Mouse (Mus musculus) midbrain, embryonic 11.5 days (tissue): ENCODE data around the gene Znrd1. TPM values are rescaled to one million over a fixed set of nuclear protein-coding genes. Genes with fewer than 3 reads are reported as not detected.
A peak's percentile ranks its signal among the peaks of the same experiment; 100 is the strongest.

ENCODE experiments used
- ATAC-seq: fragments of 200-750 bp; cut with Nextera tagmentation; 2 replicates; pipeline ENCODE4 v1.8.0; 2017; ENCODE audit warnings: moderate TSS enrichment, moderate library complexity; ENCODE audit not compliant: low FRiP score
- DNase-seq: peaks from one replicate; pipeline ENCODE4 v3.0.0; 2015; ENCODE audit warnings: low spot score; ENCODE audit errors: missing footprints
- H3K27ac ChIP-seq: fragments of 300-500 bp; sonication (generic); 2 replicates; pipeline ENCODE4 v1.5.1; 2014; ENCODE audit warnings: low read depth, low read length
- H3K27me3 ChIP-seq: fragments of 300-500 bp; sonication (generic); 2 replicates; pipeline ENCODE4 v1.6.1; 2014; ENCODE audit warnings: mild to moderate bottlenecking, low read length, moderate library complexity, mixed read lengths; ENCODE audit not compliant: control insufficient read depth, insufficient read depth
- H3K36me3 ChIP-seq: fragments of 300-500 bp; sonication (generic); 2 replicates; pipeline ENCODE4 v1.6.1; 2014; ENCODE audit warnings: mild to moderate bottlenecking, low read length, moderate library complexity, mixed read lengths; ENCODE audit not compliant: control insufficient read depth, insufficient read depth
- H3K4me1 ChIP-seq: fragments of 300-500 bp; sonication (generic); 2 replicates; pipeline ENCODE4 v1.6.1; 2014; ENCODE audit warnings: low read length; ENCODE audit not compliant: control insufficient read depth, insufficient read depth
- H3K4me2 ChIP-seq: fragments of 300-500 bp; sonication (generic); 2 replicates; pipeline ENCODE4 v1.6.1; 2014; ENCODE audit warnings: mild to moderate bottlenecking, moderate library complexity
- H3K4me3 ChIP-seq: fragments of 300-500 bp; sonication (generic); 2 replicates; pipeline ENCODE4 v1.5.1; 2014; ENCODE audit warnings: low read depth, low read length
- H3K9ac ChIP-seq: fragments of 300-500 bp; sonication (generic); 2 replicates; pipeline ENCODE4 v1.6.1; 2014; ENCODE audit warnings: low read length
- H3K9me3 ChIP-seq: fragments of 300-500 bp; sonication (generic); 2 replicates; pipeline ENCODE4 v1.6.1; 2016; ENCODE audit warnings: low read length; ENCODE audit not compliant: control insufficient read depth
- WGBS: fragments of 180-500 bp; shearing (Covaris S2); extraction: QIAGEN DNeasy Blood & Tissue Kit; methylation state at CpG from one replicate; pipeline ENCODE4 v1.1.7; 2014; 5-methylcytosine and 5-hydroxymethylcytosine counted together
- polyA plus RNA-seq: library from polyadenylated mRNA; unstranded; fragments of >200 nt; fragmentation: Nextera tagmentation; extraction: Ambion mirVana; gene quantifications from 2 replicates; pipeline ENCODE4 v1.2.1, GENCODE M21; 2014

Gene Znrd1
- polyA plus RNA-seq: 83.5 and 86.7 TPM in 2 replicates

DNA sequence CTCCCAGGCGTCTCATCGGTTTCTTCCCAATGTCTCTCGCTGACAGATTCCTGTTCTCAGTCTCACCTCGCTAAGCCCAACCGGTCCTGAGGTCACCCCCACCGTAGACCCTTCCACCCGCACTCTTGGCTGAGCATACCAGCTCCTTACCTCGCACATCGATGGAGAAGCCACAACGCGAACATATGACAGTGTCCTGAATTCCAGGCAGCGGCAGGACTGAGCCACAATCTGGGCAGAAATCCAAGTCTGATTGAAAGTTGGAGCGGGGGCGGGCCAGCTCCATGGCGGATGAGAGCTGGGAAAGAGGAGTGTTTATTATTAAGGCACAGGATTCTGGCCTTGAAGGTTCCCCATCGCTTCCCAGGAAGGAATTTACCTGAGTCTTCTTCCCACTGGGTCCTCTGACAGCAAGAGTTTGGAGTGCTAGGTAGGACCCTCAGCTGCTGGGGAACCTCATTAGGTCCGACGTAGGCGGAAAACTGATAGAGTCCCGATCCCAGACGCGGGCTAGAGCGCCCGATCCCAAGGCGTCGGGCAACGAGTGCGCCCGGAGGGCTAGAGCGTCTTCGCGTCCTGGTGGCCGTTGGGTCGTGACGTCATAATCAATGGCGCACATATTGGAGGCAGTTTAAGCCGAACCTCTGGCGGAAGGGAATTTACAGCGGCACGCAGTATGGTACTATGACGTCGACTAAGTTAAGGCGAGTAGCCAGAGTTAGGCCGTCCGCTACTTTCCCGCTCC is at the start of gene Znrd1, which contains the start of gene Znrd1as:
Gene Znrd1, minus strand, starts transcription at position 561 of the 745 bp plus-strand sequence.
Gene Znrd1as, plus strand, starts transcription at position 594 of the 745 bp plus-strand sequence.
- peaks cover 10% of the 10 kb centered on the region for H3K4me1 ChIP-seq
- whole genome bisulfite sequencing: under 1% methylated on average over 46 of the region's 46 CpGs
- DNase-seq (peak; percentile 100), ATAC-seq (peak; percentile 98)
- H3K9ac ChIP-seq: peak within 1 kb of the TSS; percentile 84
- H3K9me3 ChIP-seq: no peaks in the 10 kb centered on the region
- peak within 1 kb of the TSS; percentile 69 for H3K4me3 ChIP-seq
- H3K36me3 ChIP-seq: no peaks in the 10 kb centered on the region
- peak within 1 kb of the TSS; percentile 75 for H3K4me2 ChIP-seq
- no peak within 1 kb of the TSS for H3K27ac ChIP-seq
- H3K27me3 ChIP-seq: no peaks in the 10 kb centered on the region

DNA sequence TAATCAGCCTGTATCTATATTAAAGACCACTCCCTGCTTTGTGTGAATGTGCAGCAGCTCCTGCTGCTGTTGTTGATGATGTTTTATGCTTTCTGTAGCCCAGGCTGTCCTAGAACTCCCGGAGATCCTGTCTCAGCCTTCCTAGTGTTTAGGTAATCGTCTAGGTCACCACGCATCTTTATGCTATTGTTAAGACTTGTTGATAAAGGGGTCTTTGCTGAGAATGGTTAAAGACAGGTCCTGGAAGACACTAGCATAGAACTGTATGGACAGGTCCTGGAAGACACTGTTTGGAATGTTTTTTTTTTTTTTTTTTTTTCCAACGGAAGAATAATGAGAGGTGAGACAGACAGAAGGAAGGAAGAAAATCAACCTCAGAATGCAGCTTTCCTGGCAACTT is 45.0 kb upstream of the Znrd1 start:
- no peaks in the 10 kb centered on the region; the same call in 1 of the 2 replicates for H3K36me3 ChIP-seq
- no peaks in the 10 kb centered on the region for H3K9me3 ChIP-seq
- peak overlapping the region; percentile 95 for H3K9ac ChIP-seq
- no peak overlapping the region for H3K27ac ChIP-seq
- DNase-seq (no peak), ATAC-seq (no peak)
- H3K27me3 ChIP-seq: no peaks in the 10 kb centered on the region
- H3K4me3 ChIP-seq: peak overlapping the region; percentile 62
- peak overlapping the region; percentile 78 for H3K4me2 ChIP-seq
- WGBS: 45% methylated on average over 4 of the region's 4 CpGs
- peaks cover 3% of the 10 kb centered on the region; the same call in 1 of the 2 replicates for H3K4me1 ChIP-seq

DNA sequence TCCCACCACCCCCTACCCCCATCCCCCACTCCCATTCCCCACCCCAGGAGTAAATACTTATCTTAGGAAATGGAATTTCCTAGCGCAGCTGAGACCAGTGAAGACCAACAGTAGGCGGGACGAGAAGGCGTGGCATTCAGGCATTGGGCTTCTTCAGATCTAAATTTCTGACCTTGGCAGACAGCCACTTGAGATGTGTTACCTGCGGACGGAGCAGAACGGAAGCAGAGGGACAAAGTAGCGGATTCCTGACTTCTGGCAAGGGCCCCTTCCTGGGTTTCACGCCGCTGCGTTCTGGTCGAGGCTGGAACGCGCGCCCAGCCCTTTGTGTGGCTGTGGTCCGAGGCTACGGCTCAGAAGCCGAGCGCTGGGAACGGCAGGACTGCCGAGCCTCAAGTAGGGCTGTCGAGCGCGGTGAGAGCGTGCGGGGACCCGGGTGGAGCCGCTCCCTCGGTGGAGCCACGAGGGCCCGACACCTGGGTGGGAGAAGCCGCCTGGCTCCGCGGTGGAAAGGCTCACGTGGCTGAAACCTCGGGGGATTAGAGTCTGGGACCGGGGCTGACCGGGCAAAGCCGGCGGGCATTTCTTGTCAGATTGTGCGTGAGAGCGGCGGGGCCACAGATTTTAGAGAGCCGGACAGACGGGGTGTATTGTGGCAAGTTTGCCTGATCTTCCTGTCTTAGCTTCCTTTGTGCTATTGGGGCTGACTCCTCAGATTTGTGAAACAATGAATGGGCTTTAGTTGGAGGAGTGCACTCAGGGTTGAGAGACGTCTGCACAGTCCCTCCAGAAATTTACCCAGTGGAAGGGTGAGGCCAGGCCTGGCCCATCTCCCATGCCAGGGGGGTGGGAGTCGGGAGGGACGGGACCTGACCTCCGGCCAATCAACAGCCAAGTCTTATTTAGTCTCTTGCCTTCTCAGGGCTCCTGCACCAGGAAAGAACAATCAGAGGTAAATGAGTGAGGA is 44.3 kb upstream of the Znrd1 start:
- Histone ChIP-seq H3K4me1 (peaks cover 3% of the 10 kb centered on the region; the same call in 1 of the 2 replicates), H3K27me3 (no peaks in the 10 kb centered on the region), H3K36me3 (no peaks in the 10 kb centered on the region; the same call in 1 of the 2 replicates), H3K27ac (peak overlapping the region; percentile 80), H3K9me3 (no peaks in the 10 kb centered on the region), H3K4me2 (peak overlapping the region; percentile 78), H3K9ac (peak overlapping the region; percentile 95), H3K4me3 (peak overlapping the region; percentile 62)
- ATAC-seq: peak; percentile 87
- peak; percentile 98 for DNase-seq
- under 1% methylated on average over 49 of the region's 49 CpGs for WGBS

DNA sequence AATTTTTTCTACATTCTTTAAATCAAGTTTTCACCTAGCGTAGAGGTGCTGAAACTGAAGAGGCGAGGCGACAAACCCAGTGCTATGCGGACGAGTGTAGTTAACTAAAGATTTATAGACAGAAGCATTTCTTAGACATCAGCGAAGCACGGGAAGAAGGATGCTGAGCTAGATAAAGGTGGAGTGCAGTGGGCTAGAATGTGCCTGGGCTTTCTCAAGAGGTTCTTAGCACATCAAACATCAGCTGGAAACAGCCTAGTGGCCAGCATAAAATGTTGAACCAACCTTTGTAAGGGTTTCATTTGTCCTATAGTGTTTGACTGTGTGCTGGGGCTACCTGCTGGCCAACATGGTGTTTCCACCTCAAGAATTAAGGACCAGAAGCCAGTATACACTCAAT is 42.5 kb upstream of the Znrd1 start, which contains the start of gene Zfp57:
Gene Zfp57, plus strand, starts transcription at position 301 of the 400 bp plus-strand sequence.
- H3K4me1 ChIP-seq: peaks cover 3% of the 10 kb centered on the region; the same call in 1 of the 2 replicates
- H3K27ac ChIP-seq: no peak within 1 kb of the TSS
- no peak within 1 kb of the TSS for H3K4me3 ChIP-seq
- no peaks in the 10 kb centered on the region for H3K36me3 ChIP-seq
- no peaks in the 10 kb centered on the region for H3K27me3 ChIP-seq
- no peaks in the 10 kb centered on the region for H3K9me3 ChIP-seq
- WGBS: 95% methylated on average over 7 of the region's 7 CpGs
- no peak within 1 kb of the TSS for H3K9ac ChIP-seq
- ATAC-seq (no peak), DNase-seq (no peak)
- peak within 1 kb of the TSS; percentile 78 for H3K4me2 ChIP-seq

DNA sequence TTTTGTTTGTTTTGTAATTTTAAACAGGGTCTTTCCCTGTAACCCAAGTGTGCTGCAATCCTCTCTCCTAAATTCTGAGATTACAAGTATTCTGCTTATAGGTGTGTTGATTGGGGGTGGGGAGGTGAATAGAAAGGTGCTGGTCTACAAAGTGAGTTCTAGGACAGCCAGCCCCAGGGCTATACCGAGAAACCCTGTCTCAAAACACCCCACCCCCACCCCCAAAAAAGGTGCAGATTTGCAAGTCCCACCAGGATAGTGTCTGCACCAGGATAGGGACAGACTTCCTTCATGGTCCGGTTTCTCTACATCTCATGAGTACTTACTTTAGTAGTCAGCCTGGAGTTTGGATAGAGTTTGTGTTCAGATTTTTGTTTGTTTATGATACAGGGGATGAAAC is 40.1 kb upstream of the Znrd1 start:
- no peaks in the 10 kb centered on the region for H3K4me1 ChIP-seq
- H3K27me3 ChIP-seq: no peaks in the 10 kb centered on the region
- H3K9me3 ChIP-seq: no peaks in the 10 kb centered on the region
- DNase-seq (peak; percentile 45), ATAC-seq (no peak)
- 76% methylated on average over 2 of the region's 2 CpGs for WGBS
- no peaks in the 10 kb centered on the region for H3K36me3 ChIP-seq
- H3K4me3 ChIP-seq: no peak overlapping the region
- H3K9ac ChIP-seq: no peak overlapping the region
- no peak overlapping the region for H3K4me2 ChIP-seq
- no peak overlapping the region for H3K27ac ChIP-seq

DNA sequence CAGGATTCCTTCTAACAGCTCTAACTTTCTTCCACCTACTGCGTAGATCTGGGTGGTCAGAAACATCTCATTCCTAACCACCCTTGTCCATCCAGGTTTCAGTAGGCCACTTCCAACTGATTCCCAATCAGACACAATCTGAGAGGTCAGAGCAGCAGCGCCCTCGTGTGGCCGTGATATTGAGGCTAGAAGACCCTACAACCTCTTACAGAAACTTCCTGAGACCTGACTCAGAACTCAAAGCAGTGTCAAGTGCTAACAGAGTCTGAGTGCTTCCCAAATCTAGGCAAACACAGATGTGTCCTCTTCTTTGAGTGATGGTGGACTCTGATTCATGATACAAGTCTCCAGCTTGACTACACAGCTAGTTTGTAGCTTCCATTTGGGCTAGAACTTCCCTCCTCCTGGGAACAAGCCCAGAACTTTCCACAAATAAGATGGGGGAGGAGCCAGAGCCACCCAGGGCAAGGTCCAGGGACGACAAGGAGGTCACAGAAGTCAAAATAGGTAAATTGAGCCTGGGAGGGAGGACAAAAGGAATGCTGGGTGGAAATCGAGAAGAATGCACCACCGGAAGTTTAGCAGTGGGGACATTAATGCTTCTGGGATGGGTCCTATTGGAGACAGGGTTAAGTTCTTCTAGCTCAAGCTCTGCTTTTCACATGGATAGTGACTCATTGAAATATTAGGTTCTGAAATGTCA is 38.8 kb upstream of the Znrd1 start:
- Histone ChIP-seq H3K27ac (no peak overlapping the region), H3K9me3 (no peaks in the 10 kb centered on the region), H3K4me3 (no peak overlapping the region), H3K9ac (no peak overlapping the region), H3K4me1 (no peaks in the 10 kb centered on the region), H3K36me3 (no peaks in the 10 kb centered on the region), H3K27me3 (no peaks in the 10 kb centered on the region), H3K4me2 (no peak overlapping the region)
- peak; percentile 99 for DNase-seq
- WGBS: 31% methylated on average over 7 of the region's 7 CpGs
- peak; percentile 73; the same call in 1 of the 2 replicates for ATAC-seq

DNA sequence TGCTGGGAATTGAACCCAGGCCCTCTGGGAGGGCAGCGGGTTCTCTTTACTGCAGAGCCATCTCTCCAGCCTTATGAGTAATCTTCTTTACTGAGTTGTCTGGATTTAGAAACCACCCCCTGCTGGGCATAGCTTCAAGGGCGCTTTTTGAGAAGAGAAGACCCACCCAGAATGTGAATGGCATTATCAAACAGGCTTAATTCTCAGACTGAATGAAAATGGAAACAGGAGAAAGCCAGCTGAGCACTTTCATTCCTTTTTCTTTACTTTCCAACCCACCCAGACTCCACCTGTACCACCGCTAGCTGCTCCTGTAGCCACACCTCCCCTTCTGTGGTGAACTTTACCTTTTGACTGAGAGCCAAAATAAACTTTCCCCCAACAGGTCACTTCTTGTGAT is 37.1 kb upstream of the Znrd1 start:
- H3K27me3 ChIP-seq: no peaks in the 10 kb centered on the region
- 49% methylated on average over 3 of the region's 3 CpGs for WGBS
- no peak overlapping the region for H3K4me3 ChIP-seq
- H3K27ac ChIP-seq: no peak overlapping the region
- H3K36me3 ChIP-seq: no peaks in the 10 kb centered on the region
- no peak for ATAC-seq
- no peak overlapping the region for H3K4me2 ChIP-seq
- H3K9me3 ChIP-seq: no peaks in the 10 kb centered on the region
- no peak for DNase-seq
- no peak overlapping the region for H3K9ac ChIP-seq
- no peaks in the 10 kb centered on the region for H3K4me1 ChIP-seq

DNA sequence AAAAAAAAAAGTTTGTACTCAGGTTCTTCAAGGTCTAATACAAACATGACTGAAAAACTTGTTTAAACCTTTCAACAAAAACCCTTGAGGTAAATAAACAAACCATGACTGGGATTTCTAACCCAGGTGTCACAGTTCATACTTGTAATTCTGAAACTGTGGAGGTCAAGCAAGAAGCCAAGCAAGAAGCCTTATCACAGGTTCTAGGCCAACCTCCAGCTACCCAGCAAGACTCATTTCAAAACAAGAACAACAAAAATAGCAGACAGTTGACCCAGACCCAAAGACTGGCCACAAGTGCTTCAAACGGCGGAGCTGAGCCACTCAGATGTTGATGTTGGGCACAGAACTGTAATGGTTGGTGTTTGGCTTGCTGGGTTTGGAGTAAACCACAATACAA is 36.2 kb upstream of the Znrd1 start:
- Histone ChIP-seq H3K27me3 (peaks cover 2% of the 10 kb centered on the region), H3K27ac (no peak overlapping the region), H3K36me3 (no peaks in the 10 kb centered on the region), H3K4me3 (no peak overlapping the region), H3K4me2 (no peak overlapping the region), H3K4me1 (no peaks in the 10 kb centered on the region), H3K9me3 (no peaks in the 10 kb centered on the region), H3K9ac (no peak overlapping the region)
- 85% methylated on average over 2 of the region's 2 CpGs for WGBS
- no peak for ATAC-seq
- peak; percentile 37 for DNase-seq
